Mouse (Mus musculus) CH12.LX (cell line): ENCODE measurements around the gene Hist1h2bj. TPM values are rescaled to one million over a fixed set of nuclear protein-coding genes. Genes with fewer than 3 reads are reported as not detected.
"Not testable (repeated sequence)": the region's sequence is repeated elsewhere in the genome, so short reads cannot be mapped to it uniquely, and the experiment has no call there.

Experiments used
- DNase-seq: peaks from one replicate; pipeline ENCODE4 v3.0.0-alpha.2; 2013; ENCODE audit errors: extremely low read depth
- H3K27ac ChIP-seq: 2 replicates; pipeline ENCODE4 v1.5.1; 2012; ENCODE audit warnings: low read depth, mild to moderate bottlenecking, control low read depth, moderate library complexity; ENCODE audit not compliant: insufficient read depth
- H3K27me3 ChIP-seq: replicated peaks from 2 replicates; pipeline ENCODE3; 2012; ENCODE audit warnings: inconsistent platforms
- H3K36me3 ChIP-seq, 2 experiments: replicated peaks in 1 of 2; 2 replicates each; pipeline versions ENCODE3 to v1.6.1; 2012; ENCODE audit warnings: inconsistent platforms in 1 of 2, low read length in 1 of 2, mild to moderate bottlenecking in 1 of 2, mixed read lengths in 1 of 2, moderate library complexity in 1 of 2; ENCODE audit not compliant: control insufficient read depth in 1 of 2, insufficient read depth in 1 of 2
- H3K4me1 ChIP-seq, 2 experiments: 2 replicates each; pipeline ENCODE4 v1.6.1; 2012; ENCODE audit warnings: inconsistent platforms in 1 of 2, moderate library complexity in 1 of 2; ENCODE audit not compliant: insufficient read depth in 2 of 2, control insufficient read depth in 1 of 2
- H3K4me2 ChIP-seq: 2 replicates; pipeline ENCODE4 v1.6.1; 2012; ENCODE audit warnings: low read depth, mild to moderate bottlenecking, control low read depth; ENCODE audit not compliant: poor library complexity, insufficient read depth, severe bottlenecking
- H3K4me3 ChIP-seq, 3 experiments: fragments of 150-350 bp in 1 of 3; sonication (generic) in 1 of 3; replicated peaks in 1 of 3; 2 replicates each; pipeline versions ENCODE3 to v1.5.1; 2011 to 2012; ENCODE audit warnings: low read depth in 2 of 3, low read length in 2 of 3, mild to moderate bottlenecking in 2 of 3, moderate library complexity in 2 of 3, control low read depth in 1 of 3, improper control_type of control experiment in 1 of 3, inconsistent platforms in 1 of 3, mixed read lengths in 1 of 3; ENCODE audit not compliant: poor library complexity in 1 of 3
- H3K79me2 ChIP-seq: replicated peaks from 2 replicates; pipeline ENCODE4 v1.6.1; 2012; ENCODE audit warnings: mild to moderate bottlenecking, moderate library complexity; ENCODE audit not compliant: control insufficient read depth, poor library complexity, insufficient read depth, severe bottlenecking; ENCODE audit errors: extremely low read depth
- H3K9ac ChIP-seq: 2 replicates; pipeline ENCODE4 v1.6.1; 2012; ENCODE audit warnings: low read depth, mild to moderate bottlenecking, control low read depth, moderate library complexity; ENCODE audit not compliant: insufficient read depth
- H3K9me3 ChIP-seq: replicated peaks from 2 replicates; pipeline ENCODE3; 2012; ENCODE audit warnings: low read length, inconsistent platforms, mixed read lengths
- BHLHE40 ChIP-seq: IDR thresholded peaks from 2 replicates; pipeline ENCODE4 v1.6.1; 2011; ENCODE audit warnings: mild to moderate bottlenecking, low read depth, low read length, improper control_type of control experiment
- E2F4 ChIP-seq: IDR thresholded peaks from 2 replicates; pipeline ENCODE4 v1.6.1; 2011; ENCODE audit warnings: low read depth, low read length, improper control_type of control experiment; ENCODE audit not compliant: insufficient replicate concordance
- ELF1 ChIP-seq: IDR thresholded peaks from 2 replicates; pipeline ENCODE4 v1.6.1; 2014; ENCODE audit warnings: low read depth, mild to moderate bottlenecking, inconsistent platforms, low read length, improper control_type of control experiment
- IRF4 ChIP-seq: IDR thresholded peaks from 2 replicates; pipeline ENCODE4 v1.6.1; 2014; ENCODE audit warnings: low read depth, mild to moderate bottlenecking, inconsistent platforms, low read length, improper control_type of control experiment
- KAT2A ChIP-seq: IDR thresholded peaks from 2 replicates; pipeline ENCODE4 v1.6.1; 2012; ENCODE audit warnings: low read length, improper control_type of control experiment, inconsistent platforms; ENCODE audit not compliant: insufficient replicate concordance
- MAFK ChIP-seq: IDR thresholded peaks from 2 replicates; pipeline ENCODE4 v1.6.1; 2011; ENCODE audit warnings: low read length, improper control_type of control experiment; ENCODE audit not compliant: insufficient replicate concordance
- MAZ ChIP-seq: IDR thresholded peaks from 2 replicates; pipeline ENCODE4 v1.6.1; 2012; ENCODE audit warnings: low read depth, mild to moderate bottlenecking, inconsistent platforms, low read length, improper control_type of control experiment, moderate library complexity
- MYC ChIP-seq: IDR thresholded peaks from 2 replicates; pipeline ENCODE4 v1.6.1; 2011; ENCODE audit warnings: low read depth, mild to moderate bottlenecking, improper control_type of control experiment, low read length
- NELFE ChIP-seq: IDR thresholded peaks from 2 replicates; pipeline ENCODE4 v1.6.1; 2011; ENCODE audit warnings: low read depth, low read length, improper control_type of control experiment
- POLR2AphosphoS2 ChIP-seq: IDR thresholded peaks from 2 replicates; pipeline ENCODE4 v1.6.1; 2011; ENCODE audit warnings: low read depth, low read length, improper control_type of control experiment
- TCF12 ChIP-seq: IDR thresholded peaks from 2 replicates; pipeline ENCODE4 v1.6.1; 2014; ENCODE audit warnings: low read depth, mild to moderate bottlenecking, inconsistent platforms, low read length, improper control_type of control experiment
- USF2 ChIP-seq: conservative IDR thresholded peaks from 2 replicates; pipeline ENCODE4 v1.6.1; 2011; ENCODE audit warnings: low read depth, low read length, improper control_type of control experiment
- ZKSCAN1 ChIP-seq: IDR thresholded peaks from 2 replicates; pipeline ENCODE4 v1.6.1; 2012; ENCODE audit warnings: low read depth, inconsistent platforms, low read length, improper control_type of control experiment, borderline replicate concordance
- ZMIZ1 ChIP-seq: IDR thresholded peaks from 2 replicates; pipeline ENCODE4 v1.6.1; 2012; ENCODE audit warnings: low read depth, mild to moderate bottlenecking, inconsistent platforms, low read length, improper control_type of control experiment
- ZNF384 ChIP-seq: IDR thresholded peaks from 2 replicates; pipeline ENCODE4 v1.6.1; 2012; ENCODE audit warnings: low read depth, low read length, improper control_type of control experiment, inconsistent platforms
- dilution Hi-C: fragments of 300-500 bp; cut with MboI; formaldehyde crosslinking; loops from 2 replicates; pipeline ENCODE4 v1.14.3; 2020; ENCODE audit warnings: low sequenced_read_pairs; ENCODE audit not compliant: extremely low pct_unique_long_range_greater_than_20kb, extremely low pct_ligation_motif_present
- in situ Hi-C: fragments of 300-500 bp; cut with MboI; formaldehyde crosslinking; loops from 3 replicates; pipeline ENCODE4 v1.14.3; 2019; ENCODE audit warnings: low sequenced_read_pairs, low pct_ligation_motif_present, low pct_unique_long_range_greater_than_20kb, mixed read lengths
- polyA plus RNA-seq: library from polyadenylated mRNA; unstranded; fragments of >175 nt; gene quantifications from 2 replicates; pipeline ENCODE4 v1.2.1, GENCODE M21; 2012; ENCODE audit warnings: low read depth; ENCODE audit not compliant: insufficient read length
- total RNA-seq, 2 experiments: library from RNA; depleted of rRNA; stranded (reverse); fragments of 300-350 nt in 1 of 2; fragments of >200 nt in 1 of 2; gene quantifications; 2 replicates each; pipeline ENCODE4 v1.2.3; 2012 to 2014

Hist1h2bj gene
- total and polyA plus RNA-seq, 3 experiments: 2.5 to 1,790 (median 23.8) TPM

DNA sequence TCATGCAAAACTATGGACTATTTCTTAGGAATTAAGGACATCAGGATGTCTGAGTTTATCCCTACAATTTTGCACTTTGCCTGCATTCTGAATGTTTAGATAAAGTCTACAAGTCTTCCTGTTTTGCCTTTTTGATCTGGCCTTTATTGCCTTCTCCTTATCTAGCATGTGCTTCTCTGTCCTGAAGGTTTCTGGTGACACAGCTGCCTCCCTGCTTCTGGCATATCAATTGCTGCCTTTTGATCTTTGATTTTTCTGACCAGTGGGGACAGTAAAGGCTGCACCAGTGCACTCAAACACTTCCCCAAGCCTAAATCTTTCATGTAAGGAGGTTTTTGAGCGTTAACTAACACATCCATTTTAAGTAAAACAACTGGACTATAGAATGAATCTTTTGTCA is 20.5 kb downstream of the Hist1h2bj start:
- Histone ChIP-seq H3K9ac (no peak overlapping the region), H3K4me2 (no peak overlapping the region), H3K4me3 (no peak overlapping the region), H3K4me1 (no peaks in the 10 kb centered on the region), H3K27me3 (no peaks in the 10 kb centered on the region), H3K9me3 (no peaks in the 10 kb centered on the region), H3K36me3 (no peaks in the 10 kb centered on the region), H3K79me2 (no peaks in the 10 kb centered on the region), H3K27ac (no peak overlapping the region)
- DNase-seq: no peak
- TF ChIP-seq ELF1: no peak
- TF ChIP-seq MYC: no peak
- TF ChIP-seq POLR2AphosphoS2: no peak
- no peak for TF ChIP-seq USF2
- TF ChIP-seq TCF12: no peak
- no peak for TF ChIP-seq MAZ
- no peak for TF ChIP-seq BHLHE40
- no peak for TF ChIP-seq ZNF384
- TF ChIP-seq ZKSCAN1: no peak
- no peak for TF ChIP-seq E2F4
- no peak for TF ChIP-seq IRF4
- no peak for TF ChIP-seq MAFK
- no peak for TF ChIP-seq KAT2A
- TF ChIP-seq NELFE: no peak
- TF ChIP-seq ZMIZ1: no peak
- dilution Hi-C loops (no loop called here), in situ Hi-C loops (no loop called here)

GRCm38 (mm10) chr13:22084140-22084539 is 41.1 kb downstream of the Hist1h2bj start, which contains the start of gene Vmn1r188:
Gene Vmn1r188, plus strand, starts transcription at chr13:22084440.
- H3K4me2 ChIP-seq, H3K79me2 ChIP-seq, H3K9me3 ChIP-seq, dilution Hi-C loops, DNase-seq, H3K36me3 ChIP-seq, H3K27me3 ChIP-seq, H3K27ac ChIP-seq, H3K4me3 ChIP-seq, H3K4me1 ChIP-seq, H3K9ac ChIP-seq: not testable (repeated sequence)
- in situ Hi-C loops: loop anchor here (25.0 kb wide), 1 partner anchor 1153 kb away; the partner anchor contains the start of genes Vmn1r222 and Vmn1r223

Other genes starting within 250 kb of the Hist1h2bj start
Only the 20 nearest of the 21 such genes appear.
- gene Hist1h2bq, start 233.0 kb upstream of the Hist1h2bj start, total RNA-seq (2012; rRNA removed): 1,881 and 2,257 TPM in 2 replicates
- gene Hist1h2bq, start 233.0 kb upstream of the Hist1h2bj start, total RNA-seq (2014; rRNA removed): 17.1 and 32.4 TPM in 2 replicates
- gene Hist1h2bq, start 233.0 kb upstream of the Hist1h2bj start, polyA plus RNA-seq: 4.1 and 4.3 TPM in 2 replicates
- not detected in 2 replicates for gene Hist1h2ao, start 232.7 kb upstream of the Hist1h2bj start, total RNA-seq (2012; rRNA removed)
- gene Hist1h2ao, start 232.7 kb upstream of the Hist1h2bj start, total RNA-seq (2014; rRNA removed): not detected in 2 replicates
- gene Hist1h2ao, start 232.7 kb upstream of the Hist1h2bj start, polyA plus RNA-seq: 354 and 693 TPM in 2 replicates
- 18.2 and 20.8 TPM in 2 replicates for gene Hist1h4m, start 231.5 kb upstream of the Hist1h2bj start, total RNA-seq (2012; rRNA removed)
- 1.6 TPM in 1 of 2 replicates, not detected in the other for gene Hist1h4m, start 231.5 kb upstream of the Hist1h2bj start, total RNA-seq (2014; rRNA removed)
- gene Hist1h4m, start 231.5 kb upstream of the Hist1h2bj start, polyA plus RNA-seq: 0.70 and 12.8 TPM in 2 replicates
- gene Hist1h4n, start 211.0 kb upstream of the Hist1h2bj start, total RNA-seq (2012; rRNA removed): 4,939 and 5,322 TPM in 2 replicates
- gene Hist1h4n, start 211.0 kb upstream of the Hist1h2bj start, total RNA-seq (2014; rRNA removed): 90.5 and 152 TPM in 2 replicates
- gene Hist1h4n, start 211.0 kb upstream of the Hist1h2bj start, polyA plus RNA-seq: 6.4 TPM in 1 of 2 replicates, not detected in the other
- gene Hist1h2ap, start 209.7 kb upstream of the Hist1h2bj start, total RNA-seq (2012; rRNA removed): 2,938 and 2,951 TPM in 2 replicates
- gene Hist1h2ap, start 209.7 kb upstream of the Hist1h2bj start, total RNA-seq (2014; rRNA removed): 50.8 and 66.8 TPM in 2 replicates
- gene Hist1h2ap, start 209.7 kb upstream of the Hist1h2bj start, polyA plus RNA-seq: 383 and 447 TPM in 2 replicates
- 1,633 and 2,083 TPM in 2 replicates for gene Hist1h2br, start 209.5 kb upstream of the Hist1h2bj start, total RNA-seq (2012; rRNA removed)
- gene Hist1h2br, start 209.5 kb upstream of the Hist1h2bj start, total RNA-seq (2014; rRNA removed): 9.4 and 19.7 TPM in 2 replicates
- 4.1 and 4.2 TPM in 2 replicates for gene Hist1h2br, start 209.5 kb upstream of the Hist1h2bj start, polyA plus RNA-seq
- gene Zfp184, start 98.1 kb upstream of the Hist1h2bj start, total RNA-seq (2012; rRNA removed): 2.3 and 3.1 TPM in 2 replicates
- gene Zfp184, start 98.1 kb upstream of the Hist1h2bj start, total RNA-seq (2014; rRNA removed): 2.0 and 3.3 TPM in 2 replicates
- 0.79 and 0.80 TPM in 2 replicates for gene Zfp184, start 98.1 kb upstream of the Hist1h2bj start, polyA plus RNA-seq
- gene Pom121l2, start 62.0 kb upstream of the Hist1h2bj start, total RNA-seq (2012; rRNA removed): not detected in 2 replicates
- not detected in 2 replicates for gene Pom121l2, start 62.0 kb upstream of the Hist1h2bj start, total RNA-seq (2014; rRNA removed)
- gene Pom121l2, start 62.0 kb upstream of the Hist1h2bj start, polyA plus RNA-seq: not detected in 2 replicates
- 0.38 and 0.47 TPM in 2 replicates for gene Prss16, start 33.5 kb upstream of the Hist1h2bj start, total RNA-seq (2012; rRNA removed)
- 0.69 and 1.4 TPM in 2 replicates for gene Prss16, start 33.5 kb upstream of the Hist1h2bj start, total RNA-seq (2014; rRNA removed)
- 0.36 and 0.44 TPM in 2 replicates for gene Prss16, start 33.5 kb upstream of the Hist1h2bj start, polyA plus RNA-seq
- 628 and 652 TPM in 2 replicates for gene Hist1h2ah, start 7.6 kb upstream of the Hist1h2bj start, total RNA-seq (2012; rRNA removed)
- gene Hist1h2ah, start 7.6 kb upstream of the Hist1h2bj start, total RNA-seq (2014; rRNA removed): 4.9 and 8.1 TPM in 2 replicates
- gene Hist1h2ah, start 7.6 kb upstream of the Hist1h2bj start, polyA plus RNA-seq: 2.3 and 4.5 TPM in 2 replicates
- 2,586 and 2,636 TPM in 2 replicates for gene Hist1h2bk, start 7.3 kb upstream of the Hist1h2bj start, total RNA-seq (2012; rRNA removed)
- 38.2 and 47.2 TPM in 2 replicates for gene Hist1h2bk, start 7.3 kb upstream of the Hist1h2bj start, total RNA-seq (2014; rRNA removed)
- 3.7 and 8.1 TPM in 2 replicates for gene Hist1h2bk, start 7.3 kb upstream of the Hist1h2bj start, polyA plus RNA-seq
- gene Hist1h4i, start 1.9 kb upstream of the Hist1h2bj start, total RNA-seq (2012; rRNA removed): 768 and 812 TPM in 2 replicates
- gene Hist1h4i, start 1.9 kb upstream of the Hist1h2bj start, total RNA-seq (2014; rRNA removed): 29.9 and 35.7 TPM in 2 replicates
- 6.4 TPM in 2 replicates for gene Hist1h4i, start 1.9 kb upstream of the Hist1h2bj start, polyA plus RNA-seq
- gene Hist1h2ag, start 270 bp upstream of the Hist1h2bj start, total RNA-seq (2012; rRNA removed): 576 and 708 TPM in 2 replicates
- gene Hist1h2ag, start 270 bp upstream of the Hist1h2bj start, total RNA-seq (2014; rRNA removed): 21.8 and 22.0 TPM in 2 replicates
- gene Hist1h2ag, start 270 bp upstream of the Hist1h2bj start, polyA plus RNA-seq: 7.3 and 13.0 TPM in 2 replicates
- not detected in 2 replicates for gene Vmn1r188, start 41.2 kb downstream of the Hist1h2bj start, total RNA-seq (2012; rRNA removed)
- gene Vmn1r188, start 41.2 kb downstream of the Hist1h2bj start, total RNA-seq (2014; rRNA removed): not detected in 2 replicates
- gene Vmn1r188, start 41.2 kb downstream of the Hist1h2bj start, polyA plus RNA-seq: not detected in 2 replicates
- not detected in 2 replicates for gene Vmn1r189, start 62.6 kb downstream of the Hist1h2bj start, total RNA-seq (2012; rRNA removed)
- not detected in 2 replicates for gene Vmn1r189, start 62.6 kb downstream of the Hist1h2bj start, total RNA-seq (2014; rRNA removed)
- gene Vmn1r189, start 62.6 kb downstream of the Hist1h2bj start, polyA plus RNA-seq: not detected in 2 replicates
- not detected in 2 replicates for gene Vmn1r191, start 140.8 kb downstream of the Hist1h2bj start, total RNA-seq (2012; rRNA removed)
- not detected in 2 replicates for gene Vmn1r191, start 140.8 kb downstream of the Hist1h2bj start, total RNA-seq (2014; rRNA removed)
- not detected in 2 replicates for gene Vmn1r191, start 140.8 kb downstream of the Hist1h2bj start, polyA plus RNA-seq
- gene Vmn1r192, start 147.9 kb downstream of the Hist1h2bj start, total RNA-seq (2012; rRNA removed): not detected in 2 replicates
- gene Vmn1r192, start 147.9 kb downstream of the Hist1h2bj start, total RNA-seq (2014; rRNA removed): not detected in 2 replicates
- gene Vmn1r192, start 147.9 kb downstream of the Hist1h2bj start, polyA plus RNA-seq: not detected in 2 replicates
- not detected in 2 replicates for gene Vmn1r193, start 179.9 kb downstream of the Hist1h2bj start, total RNA-seq (2012; rRNA removed)
- not detected in 2 replicates for gene Vmn1r193, start 179.9 kb downstream of the Hist1h2bj start, total RNA-seq (2014; rRNA removed)
- not detected in 2 replicates for gene Vmn1r193, start 179.9 kb downstream of the Hist1h2bj start, polyA plus RNA-seq
- not detected in 2 replicates for gene Vmn1r194, start 201.0 kb downstream of the Hist1h2bj start, total RNA-seq (2012; rRNA removed)
- not detected in 2 replicates for gene Vmn1r194, start 201.0 kb downstream of the Hist1h2bj start, total RNA-seq (2014; rRNA removed)
- not detected in 2 replicates for gene Vmn1r194, start 201.0 kb downstream of the Hist1h2bj start, polyA plus RNA-seq
- gene Vmn1r195, start 227.3 kb downstream of the Hist1h2bj start, total RNA-seq (2012; rRNA removed): not detected in 2 replicates
- not detected in 2 replicates for gene Vmn1r195, start 227.3 kb downstream of the Hist1h2bj start, total RNA-seq (2014; rRNA removed)
- gene Vmn1r195, start 227.3 kb downstream of the Hist1h2bj start, polyA plus RNA-seq: not detected in 2 replicates